Mouse (Mus musculus): ENCODE data around the gene Tmbim1.

GRCm38 (mm10) chr1:74343161-74343560 lies 37.7 kb upstream of the Tmbim1 start:
- TF ChIP-seq CTCF (IDR thresholded peaks at IDR 0.05; ENCODE audit: extremely low read depth, insufficient read depth, insufficient read length, insufficient replicate concordance), result no peak
- no peak for TF ChIP-seq POLR2A (IDR thresholded peaks at IDR 0.05; ENCODE audit: low read depth, low read length)
